Mouse (Mus musculus): ENCODE results near the gene Lrpprc. TPM values are rescaled to one million over a fixed set of nuclear protein-coding genes. Genes with fewer than 3 reads are reported as not detected.

Gene Lrpprc
- polyA plus RNA-seq, 1 experiment from 2014 or later, result 56.7 TPM

DNA sequence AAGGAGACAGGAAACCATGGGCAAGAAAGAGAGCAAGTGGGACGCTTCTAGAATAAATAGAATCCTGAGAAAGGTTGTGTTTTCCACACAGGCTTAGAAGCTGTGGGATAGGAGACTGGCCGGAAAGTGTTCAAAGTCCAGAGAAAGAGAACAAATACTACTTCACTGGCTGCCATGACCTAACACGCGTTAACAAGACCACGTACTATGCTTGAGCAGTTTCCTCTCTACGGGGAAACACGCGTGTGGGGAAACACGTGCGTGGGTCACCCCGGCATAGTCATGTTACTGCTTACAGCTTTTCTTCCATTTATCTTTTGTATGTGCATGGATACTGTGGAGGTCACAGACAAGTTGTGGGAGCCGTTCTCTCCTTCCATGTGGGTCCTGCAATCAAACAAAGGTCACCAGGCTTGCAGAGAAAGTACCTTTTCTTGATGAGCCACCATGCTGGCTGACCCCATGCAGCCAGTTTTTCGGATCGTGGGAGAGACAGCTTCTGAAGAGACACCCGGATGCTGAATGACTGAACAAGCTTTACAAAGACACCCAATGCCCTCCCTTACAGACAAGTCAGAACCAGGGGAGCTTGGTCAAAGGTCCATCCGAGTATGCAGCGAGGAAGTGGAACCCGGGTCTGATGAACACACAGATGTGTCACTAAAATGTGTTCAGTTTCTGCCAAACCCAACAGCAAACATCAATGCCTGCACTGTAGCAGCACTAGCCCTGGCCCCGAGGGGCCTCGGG lies 2.0 kb downstream of the Lrpprc start:
- 92% methylated on average over 20 of the region's 20 CpGs for WGBS
- Histone ChIP-seq H3K9me3 (no peaks in the 10 kb centered on the region), H3K4me3 (peak overlapping the region; percentile 97; the same call in 1 of the 2 replicates), H3K27me3 (replicated peaks; ENCODE audit: low read depth, poor library complexity, severe bottlenecking) (no peaks in the 10 kb centered on the region), H3K36me3 (replicated peaks) (peaks cover 31% of the 10 kb centered on the region), H3K4me1 (peaks cover 24% of the 10 kb centered on the region), H3K27ac (replicated peaks) (no peak overlapping the region)
- no peak for DNase-seq (ENCODE audit: low spot score)

DNA sequence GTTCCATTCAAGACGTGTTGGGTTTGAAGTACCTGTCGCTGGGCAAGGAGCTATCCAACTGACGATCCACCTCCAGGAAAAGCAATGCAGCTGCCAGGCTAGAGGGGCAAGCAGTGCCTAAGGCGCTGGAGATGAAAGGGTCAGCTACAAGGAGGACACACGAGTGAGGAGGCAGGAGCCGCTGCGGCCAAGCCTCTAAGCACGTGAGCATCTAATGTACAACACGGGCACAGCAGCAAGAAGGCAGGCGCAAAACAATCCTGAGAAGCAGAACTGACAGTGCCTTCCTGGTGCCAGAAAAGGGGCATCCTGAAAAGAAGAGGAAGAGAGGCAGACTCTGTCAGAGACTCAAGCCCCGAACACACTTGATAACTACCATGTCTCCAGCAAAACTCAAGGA lies 3.1 kb downstream of the Lrpprc start:
- Histone ChIP-seq H3K4me3 (no peak overlapping the region), H3K36me3 (replicated peaks) (peaks cover 40% of the 10 kb centered on the region), H3K9me3 (no peaks in the 10 kb centered on the region), H3K27me3 (replicated peaks; ENCODE audit: low read depth, poor library complexity, severe bottlenecking) (no peaks in the 10 kb centered on the region), H3K4me1 (peaks cover 24% of the 10 kb centered on the region), H3K27ac (replicated peaks) (no peak overlapping the region)
- DNase-seq (ENCODE audit: low spot score), result no peak
- 90% methylated on average over 11 of the region's 11 CpGs for WGBS

DNA sequence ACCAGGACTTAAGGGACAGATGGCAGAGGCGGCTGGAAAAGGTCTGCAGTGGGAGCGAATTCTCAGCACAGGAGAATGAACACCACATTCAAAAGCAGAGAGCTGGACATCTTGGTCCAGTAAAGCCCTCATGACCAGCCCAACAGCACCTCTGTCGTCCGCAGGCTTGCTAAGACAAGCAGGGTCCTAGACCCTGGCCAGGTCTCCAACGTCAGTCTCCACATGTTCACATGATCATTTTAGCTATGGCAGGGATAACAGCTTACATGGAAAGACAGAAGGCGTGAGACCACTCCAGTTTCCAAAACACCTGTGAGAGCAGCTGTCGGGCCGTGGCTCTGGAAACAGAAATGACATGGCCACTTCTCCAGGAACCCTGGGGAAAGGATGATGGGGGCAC lies 3.7 kb downstream of the Lrpprc start:
- Histone ChIP-seq H3K9me3 (no peaks in the 10 kb centered on the region), H3K27ac (replicated peaks) (no peak overlapping the region), H3K36me3 (replicated peaks) (peaks cover 44% of the 10 kb centered on the region), H3K4me1 (peaks cover 22% of the 10 kb centered on the region), H3K4me3 (no peak overlapping the region), H3K27me3 (replicated peaks; ENCODE audit: low read depth, poor library complexity, severe bottlenecking) (no peaks in the 10 kb centered on the region)
- no peak for DNase-seq (ENCODE audit: low spot score)
- WGBS, result 92% methylated on average over 8 of the region's 8 CpGs

DNA sequence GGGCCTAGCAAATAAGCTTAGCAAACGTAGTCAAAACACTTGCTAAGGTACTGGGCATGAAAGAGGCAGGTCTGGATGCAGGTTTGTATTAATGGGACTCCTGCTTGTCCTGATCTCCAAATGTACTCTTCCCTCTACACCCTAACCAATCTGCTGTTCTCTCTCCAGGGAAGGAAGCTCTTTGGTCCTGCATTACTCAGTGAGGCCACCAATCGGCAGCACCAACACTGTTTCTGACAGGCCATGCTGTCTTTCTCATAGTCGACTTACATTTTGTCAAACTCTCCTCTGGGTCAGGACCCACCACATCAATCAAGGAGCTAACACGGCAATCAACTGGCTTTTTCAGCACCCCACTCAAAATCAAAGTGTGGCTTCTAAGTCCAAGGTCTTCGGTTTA lies 5.4 kb downstream of the Lrpprc start:
- H3K27me3 ChIP-seq (replicated peaks; ENCODE audit: low read depth, poor library complexity, severe bottlenecking), result no peaks in the 10 kb centered on the region

DNA sequence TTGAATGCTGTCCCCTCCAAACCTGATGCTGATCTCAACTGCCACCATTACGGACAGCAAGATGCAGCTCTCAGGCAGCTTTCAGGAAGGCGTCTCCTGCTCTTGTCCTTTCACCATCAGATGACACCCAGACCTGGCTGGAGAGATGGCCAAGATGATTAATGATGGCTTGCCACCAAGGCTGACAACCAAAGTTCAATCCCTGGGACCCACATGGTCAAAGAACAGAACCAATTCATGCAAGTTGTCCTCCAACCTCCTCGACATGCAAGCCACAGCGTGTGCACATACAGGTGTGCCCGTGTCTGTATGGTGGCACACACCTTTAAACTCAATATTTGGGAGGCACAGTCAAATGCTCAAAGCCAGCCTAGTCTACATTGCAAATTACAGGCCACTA lies 7.1 kb downstream of the Lrpprc start:
- H3K4me1 ChIP-seq, result peaks cover under 1% of the 10 kb centered on the region; the same call in 1 of the 2 replicates
- no peaks in the 10 kb centered on the region for H3K27me3 ChIP-seq (replicated peaks; ENCODE audit: low read depth, poor library complexity, severe bottlenecking)
- no peaks in the 10 kb centered on the region for H3K9me3 ChIP-seq
- 91% methylated on average over 5 of the region's 5 CpGs for WGBS
- H3K27ac ChIP-seq (replicated peaks), result no peak overlapping the region
- DNase-seq (ENCODE audit: low spot score), result no peak
- H3K36me3 ChIP-seq (replicated peaks), result peaks cover 60% of the 10 kb centered on the region
- H3K4me3 ChIP-seq, result no peak overlapping the region

More for the DNA sequence above, 5.4 kb downstream of the Lrpprc start:
- no peak overlapping the region for H3K27ac ChIP-seq (replicated peaks)
- H3K4me3 ChIP-seq, result no peak overlapping the region
- H3K9me3 ChIP-seq, result no peaks in the 10 kb centered on the region
- peaks cover 14% of the 10 kb centered on the region for H3K4me1 ChIP-seq
- H3K36me3 ChIP-seq (replicated peaks), result peaks cover 58% of the 10 kb centered on the region
- WGBS, result 84% methylated on average over 5 of the region's 5 CpGs
- no peak for DNase-seq (ENCODE audit: low spot score)

DNA sequence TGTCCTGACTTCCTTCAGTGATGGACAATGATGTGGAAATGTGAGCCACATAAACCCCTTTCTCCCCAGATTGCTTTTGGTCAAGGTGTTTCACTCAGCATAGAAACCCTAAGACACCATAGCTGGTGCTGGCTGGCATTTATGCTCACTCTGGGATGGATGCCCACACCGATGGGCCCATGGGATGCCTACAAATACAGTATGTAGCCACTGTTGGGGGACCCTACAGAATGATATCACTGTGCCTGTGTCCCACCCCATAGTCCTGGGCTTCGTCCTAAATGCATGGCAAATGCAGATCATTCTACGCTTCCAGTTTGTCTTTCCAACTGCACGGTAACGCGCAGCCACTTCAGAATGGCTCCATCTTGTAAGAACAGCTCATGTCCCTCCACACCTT lies 10.3 kb downstream of the Lrpprc start:
- H3K27me3 ChIP-seq (replicated peaks; ENCODE audit: low read depth, poor library complexity, severe bottlenecking), result no peaks in the 10 kb centered on the region
- H3K4me3 ChIP-seq, result no peak overlapping the region
- WGBS, result 95% methylated on average over 6 of the region's 6 CpGs
- H3K36me3 ChIP-seq (replicated peaks), result peaks cover 51% of the 10 kb centered on the region
- no peaks in the 10 kb centered on the region for H3K4me1 ChIP-seq
- H3K9me3 ChIP-seq, result no peaks in the 10 kb centered on the region
- DNase-seq (ENCODE audit: low spot score), result no peak
- H3K27ac ChIP-seq (replicated peaks), result no peak overlapping the region

DNA sequence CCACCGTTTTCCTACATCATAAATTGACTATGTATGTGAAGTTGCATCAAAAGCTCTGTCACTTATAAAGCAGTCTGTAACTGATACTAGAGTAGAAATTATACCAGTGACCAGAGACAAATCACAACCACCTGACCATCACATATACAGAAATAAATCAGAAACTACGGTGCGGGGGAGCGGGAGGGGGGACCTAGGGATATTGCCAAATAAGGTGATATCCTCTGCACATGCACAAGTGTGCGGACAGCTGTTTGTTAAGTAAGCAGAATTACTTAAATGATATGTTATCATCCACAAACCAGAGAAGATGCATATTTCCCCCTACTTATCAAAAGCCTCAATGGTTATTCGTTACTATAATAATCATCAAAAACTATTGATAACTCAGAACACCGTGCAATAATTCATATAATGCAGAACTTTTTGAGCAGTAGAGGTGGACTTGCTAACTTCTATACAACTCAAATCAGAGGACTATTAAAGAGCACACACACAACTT lies 12.1 kb downstream of the Lrpprc start:
- DNase-seq (ENCODE audit: low spot score), result no peak
- Histone ChIP-seq H3K27me3 (replicated peaks; ENCODE audit: low read depth, poor library complexity, severe bottlenecking) (no peaks in the 10 kb centered on the region), H3K36me3 (replicated peaks) (peaks cover 60% of the 10 kb centered on the region), H3K9me3 (no peaks in the 10 kb centered on the region), H3K4me3 (no peak overlapping the region), H3K27ac (replicated peaks) (no peak overlapping the region), H3K4me1 (no peaks in the 10 kb centered on the region)
- 92% methylated on average over 7 of the region's 7 CpGs for WGBS

DNA sequence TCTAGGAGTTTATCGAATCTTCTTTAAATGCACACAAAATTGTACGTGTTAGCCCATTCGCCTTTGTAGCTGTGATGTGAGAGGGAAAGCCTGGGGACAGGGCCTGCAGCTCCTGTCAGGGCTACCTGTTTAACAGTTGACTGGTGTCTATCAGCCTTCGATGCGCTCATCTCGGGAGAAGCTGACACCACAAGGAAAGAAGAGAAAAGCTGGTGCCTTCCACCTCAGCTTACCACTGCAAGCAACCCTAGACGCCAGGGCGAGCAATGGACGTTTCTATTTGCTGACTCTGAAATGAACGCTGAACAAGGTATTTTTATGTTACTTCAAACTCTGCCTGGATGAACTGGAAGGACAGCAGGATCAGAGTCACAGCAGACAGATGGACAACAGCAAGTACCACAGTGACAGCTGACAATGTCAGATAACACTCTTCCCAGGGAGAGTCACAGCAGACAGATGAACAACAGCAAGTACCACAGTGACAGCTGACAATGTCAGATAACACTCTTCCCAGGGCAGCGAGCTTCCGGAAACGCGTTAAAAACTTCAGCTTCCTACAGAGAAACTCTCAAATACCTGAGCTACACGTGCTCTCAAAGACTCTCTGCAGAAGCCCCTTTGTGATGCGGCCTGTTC lies 14.1 kb downstream of the Lrpprc start:
- Histone ChIP-seq H3K4me1 (no peaks in the 10 kb centered on the region), H3K9me3 (no peaks in the 10 kb centered on the region), H3K27me3 (replicated peaks; ENCODE audit: low read depth, poor library complexity, severe bottlenecking) (no peaks in the 10 kb centered on the region), H3K4me3 (no peak overlapping the region), H3K27ac (replicated peaks) (no peak overlapping the region), H3K36me3 (replicated peaks) (peaks cover 61% of the 10 kb centered on the region)
- DNase-seq (ENCODE audit: low spot score), result no peak
- WGBS, result 88% methylated on average over 16 of the region's 16 CpGs

DNA sequence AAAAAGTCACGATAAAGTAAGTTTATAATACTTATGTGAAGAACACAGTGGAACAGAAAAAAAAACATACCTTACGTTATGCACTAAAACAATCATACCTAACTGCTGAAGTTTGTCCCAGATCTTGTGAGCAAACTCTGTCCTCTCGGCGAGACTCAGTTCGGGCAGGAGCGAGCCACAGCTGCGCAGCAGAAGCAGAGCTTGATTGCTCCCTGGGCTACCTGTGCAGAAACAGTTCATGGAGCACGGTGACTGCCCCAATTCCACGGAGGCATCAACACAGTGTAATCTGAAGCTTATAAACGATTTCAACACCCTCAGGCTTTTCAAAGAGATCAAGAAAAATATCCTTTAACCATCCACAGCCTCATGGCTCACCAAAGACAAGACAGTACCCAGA lies 15.3 kb downstream of the Lrpprc start:
- Histone ChIP-seq H3K27ac (replicated peaks) (no peak overlapping the region), H3K36me3 (replicated peaks) (peaks cover 64% of the 10 kb centered on the region), H3K4me1 (no peaks in the 10 kb centered on the region), H3K27me3 (replicated peaks; ENCODE audit: low read depth, poor library complexity, severe bottlenecking) (no peaks in the 10 kb centered on the region), H3K4me3 (no peak overlapping the region), H3K9me3 (no peaks in the 10 kb centered on the region)
- 92% methylated on average over 10 of the region's 10 CpGs for WGBS
- no peak for DNase-seq (ENCODE audit: low spot score)

DNA sequence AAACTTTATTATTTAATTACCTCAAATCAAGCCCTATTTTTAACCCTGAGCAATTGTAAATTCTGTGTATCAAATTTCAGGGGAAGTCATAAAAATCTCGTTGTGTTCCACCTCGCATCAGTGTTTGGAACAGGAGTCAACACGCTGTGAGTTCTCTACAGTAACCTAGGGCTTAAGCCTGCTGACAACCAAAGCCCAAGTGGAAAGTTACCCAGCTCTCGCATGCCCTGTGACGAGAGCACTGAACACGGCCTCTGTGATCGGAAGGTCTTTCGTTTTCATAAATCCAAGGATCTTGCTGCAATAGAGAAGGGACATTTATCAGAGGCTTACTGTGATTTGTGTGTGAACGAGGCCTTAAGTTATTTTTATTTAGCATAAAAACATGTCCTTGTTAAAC lies 18.7 kb downstream of the Lrpprc start:
- H3K27ac ChIP-seq (replicated peaks), result no peak overlapping the region
- no peaks in the 10 kb centered on the region for H3K9me3 ChIP-seq
- H3K4me3 ChIP-seq, result no peak overlapping the region
- H3K27me3 ChIP-seq (replicated peaks; ENCODE audit: low read depth, poor library complexity, severe bottlenecking), result no peaks in the 10 kb centered on the region
- peaks cover 94% of the 10 kb centered on the region for H3K36me3 ChIP-seq (replicated peaks)
- WGBS, result 95% methylated on average over 9 of the region's 9 CpGs
- H3K4me1 ChIP-seq, result no peaks in the 10 kb centered on the region
- DNase-seq (ENCODE audit: low spot score), result no peak

DNA sequence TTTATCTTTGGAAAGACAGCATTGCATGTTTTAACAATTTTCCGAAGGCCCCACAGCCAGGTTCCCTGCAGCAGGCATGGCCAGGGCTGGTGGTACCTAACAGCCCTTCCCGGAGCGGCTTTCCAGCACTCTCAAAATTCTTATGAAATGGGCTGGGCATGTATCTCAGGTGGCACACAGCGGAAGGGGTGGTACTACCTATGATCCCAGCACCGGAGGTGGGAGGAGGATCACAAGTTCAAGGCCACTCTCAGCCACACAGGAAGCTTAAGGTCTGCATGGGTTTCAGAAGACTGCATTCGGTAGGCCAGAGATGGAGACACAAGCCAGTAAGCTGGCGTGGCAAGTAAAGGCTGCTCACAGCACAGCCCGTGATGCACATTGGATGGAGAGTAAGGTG lies 31.6 kb downstream of the Lrpprc start:
- no peak for DNase-seq (ENCODE audit: low spot score)
- Histone ChIP-seq H3K27me3 (replicated peaks; ENCODE audit: low read depth, poor library complexity, severe bottlenecking) (no peaks in the 10 kb centered on the region), H3K36me3 (replicated peaks) (peaks cover 53% of the 10 kb centered on the region), H3K4me3 (no peak overlapping the region), H3K27ac (replicated peaks) (no peak overlapping the region), H3K9me3 (no peaks in the 10 kb centered on the region), H3K4me1 (peaks cover 5% of the 10 kb centered on the region)
- 86% methylated on average over 8 of the region's 8 CpGs for WGBS

DNA sequence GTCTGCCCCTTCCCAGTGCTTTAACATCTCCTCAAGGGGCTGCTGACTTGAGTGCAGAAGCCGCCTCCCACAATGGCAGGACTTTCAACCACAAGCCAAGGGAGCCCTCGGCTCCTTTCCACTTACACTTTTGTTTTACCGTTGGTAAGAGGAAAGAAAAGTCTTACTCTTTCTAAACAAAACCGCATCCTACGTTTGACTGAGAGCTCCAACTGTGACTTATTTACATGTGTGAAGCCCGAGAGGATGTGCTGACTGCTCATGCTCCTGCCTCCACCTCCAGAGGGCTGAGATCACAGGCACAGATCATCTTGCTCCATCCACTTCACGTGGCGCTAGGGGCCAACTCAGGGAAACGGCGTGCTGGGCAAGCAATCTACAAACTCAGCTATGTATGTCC lies 32.2 kb downstream of the Lrpprc start:
- whole genome bisulfite sequencing, result 37% methylated on average over 10 of the region's 10 CpGs
- H3K27me3 ChIP-seq (replicated peaks; ENCODE audit: low read depth, poor library complexity, severe bottlenecking), result no peaks in the 10 kb centered on the region
- H3K4me3 ChIP-seq, result no peak overlapping the region
- H3K9me3 ChIP-seq, result no peaks in the 10 kb centered on the region
- no peak overlapping the region for H3K27ac ChIP-seq (replicated peaks)
- H3K4me1 ChIP-seq, result peaks cover 5% of the 10 kb centered on the region
- no peak for DNase-seq (ENCODE audit: low spot score)
- peaks cover 49% of the 10 kb centered on the region for H3K36me3 ChIP-seq (replicated peaks)

DNA sequence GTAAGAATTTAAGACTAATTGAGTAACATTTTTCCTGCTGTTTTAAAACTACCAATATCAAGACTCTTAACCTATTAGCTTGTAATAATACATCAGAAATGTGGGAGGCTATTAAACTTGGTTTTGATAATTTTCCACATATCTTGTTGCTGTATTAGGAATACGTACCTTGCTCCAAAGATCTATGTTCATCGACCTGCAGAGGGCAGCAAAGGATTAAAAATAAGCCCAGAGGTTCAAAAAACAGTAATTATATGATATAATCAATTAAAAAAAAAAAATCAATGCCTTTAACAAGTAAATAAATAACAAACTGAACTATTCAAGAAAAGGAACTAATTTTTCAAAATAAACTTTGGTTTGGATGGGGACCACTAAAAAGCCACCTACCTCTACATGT lies 34.5 kb downstream of the Lrpprc start:
- Histone ChIP-seq H3K4me1 (peaks cover 5% of the 10 kb centered on the region), H3K4me3 (no peak overlapping the region), H3K9me3 (no peaks in the 10 kb centered on the region), H3K27ac (replicated peaks) (no peak overlapping the region), H3K27me3 (replicated peaks; ENCODE audit: low read depth, poor library complexity, severe bottlenecking) (no peaks in the 10 kb centered on the region), H3K36me3 (replicated peaks) (peaks cover 47% of the 10 kb centered on the region)
- 75% methylated on average over 2 of the region's 2 CpGs for WGBS
- no peak for DNase-seq (ENCODE audit: low spot score)

Data from embryonic facial prominence, embryonic 10.5 days (tissue).